Mouse (Mus musculus) spleen, adult 10 weeks (tissue): ENCODE measurements around the gene Rem1. TPM values are rescaled to one million over a fixed set of nuclear protein-coding genes. Genes with fewer than 3 reads are reported as not detected.

Experiments used
- polyA plus RNA-seq: library from polyadenylated mRNA; stranded (reverse); fragments of 350-450 nt; fragmentation: Illumina TruSeq; extraction: RNeasy Lipid Tissue Mini Kit (QIAGEN cat#74804); gene quantifications from one replicate; pipeline ENCODE4 v1.2.3, GENCODE M21; 2015; ENCODE audit warnings: low replicate concordance; ENCODE audit not compliant: insufficient read depth

The Rem1 gene
- 3.6 TPM for polyA plus RNA-seq

DNA sequence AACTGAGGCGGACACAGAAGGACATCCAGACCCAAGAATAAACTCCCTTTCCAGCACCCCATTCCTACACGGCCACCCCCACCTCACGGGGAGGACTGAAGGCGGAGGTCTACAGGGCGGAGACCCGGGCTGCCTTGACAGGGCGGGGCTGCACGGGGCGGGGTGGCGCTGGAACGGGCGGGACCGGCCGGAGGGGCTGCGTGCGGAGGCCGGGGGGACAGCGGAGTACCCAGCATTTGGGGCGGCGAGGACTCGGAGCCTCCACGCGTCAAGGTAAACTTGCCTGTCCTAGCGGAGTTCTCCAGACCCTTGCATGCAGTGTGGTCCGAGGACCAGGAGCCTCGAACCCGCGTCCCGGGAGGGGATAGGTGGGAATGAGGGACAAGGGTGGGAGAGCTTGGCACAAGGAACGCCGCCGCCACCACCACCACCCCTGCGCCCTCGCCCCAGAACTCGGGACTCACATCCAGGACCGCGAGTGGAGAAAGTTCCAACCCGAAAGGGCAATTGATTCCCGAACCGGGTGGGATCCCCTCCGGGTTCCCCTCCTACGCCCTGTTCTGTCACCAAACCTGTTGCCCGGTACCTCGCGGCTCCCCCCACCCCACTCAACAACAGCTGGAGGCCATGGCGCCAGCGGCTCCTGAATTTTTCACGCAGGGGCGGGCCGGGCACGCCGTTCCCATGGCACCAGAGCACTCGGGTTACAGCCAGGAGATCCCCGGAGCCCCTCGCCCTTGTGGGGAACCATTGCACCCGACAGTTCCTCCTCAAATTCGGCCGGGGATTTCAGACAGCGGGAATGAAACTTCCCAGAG is at the start of gene Rem1:
Rem1 (plus strand) TSS at position 178 of the 818 bp plus-strand sequence.

DNA sequence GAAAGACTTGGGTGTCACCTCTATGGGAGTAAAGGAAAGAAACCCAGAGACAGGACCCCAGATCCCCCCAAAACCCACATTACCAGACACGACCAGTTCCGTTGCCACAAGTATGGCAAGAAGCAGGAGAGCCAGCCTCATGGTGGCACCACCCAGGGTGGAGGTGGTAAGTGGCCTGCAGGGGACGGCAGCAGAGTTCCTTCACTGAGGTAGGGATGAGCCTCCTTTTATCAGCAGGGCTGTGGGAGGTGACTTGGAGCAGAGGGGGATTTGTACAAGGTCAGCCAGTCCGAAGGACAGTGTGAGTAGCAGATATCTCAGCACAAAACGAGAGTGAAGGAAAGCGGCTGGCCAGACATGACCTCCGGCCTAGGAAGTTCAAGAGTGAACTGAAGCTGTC is 46.6 kb upstream of the Rem1 start, which contains the start of gene Defb19:
Defb19 (minus strand) TSS at position 206 of the 400 bp plus-strand sequence.

DNA sequence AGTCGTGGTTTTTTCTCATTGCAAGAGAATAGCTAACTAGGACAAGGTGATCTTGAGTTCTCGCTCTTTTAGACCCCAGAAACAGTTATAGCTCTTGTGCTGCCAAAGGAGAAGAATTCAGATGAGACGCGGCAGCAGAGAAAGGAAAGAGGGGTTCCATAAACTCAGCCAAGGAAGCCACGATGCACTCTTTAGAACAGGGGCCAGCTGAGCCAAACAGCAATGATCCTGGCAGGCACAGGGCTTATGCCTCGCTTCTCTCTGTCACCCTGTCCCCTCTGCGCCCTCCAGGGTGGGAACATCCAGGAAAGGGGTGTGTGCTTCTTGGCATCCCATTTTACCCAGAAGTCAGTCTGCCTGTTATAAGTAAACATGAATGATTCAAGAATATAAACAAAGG is 27.5 kb upstream of the Rem1 start, which contains the start of gene Defb45:
Defb45 (minus strand) TSS at position 101 of the 400 bp plus-strand sequence.

DNA sequence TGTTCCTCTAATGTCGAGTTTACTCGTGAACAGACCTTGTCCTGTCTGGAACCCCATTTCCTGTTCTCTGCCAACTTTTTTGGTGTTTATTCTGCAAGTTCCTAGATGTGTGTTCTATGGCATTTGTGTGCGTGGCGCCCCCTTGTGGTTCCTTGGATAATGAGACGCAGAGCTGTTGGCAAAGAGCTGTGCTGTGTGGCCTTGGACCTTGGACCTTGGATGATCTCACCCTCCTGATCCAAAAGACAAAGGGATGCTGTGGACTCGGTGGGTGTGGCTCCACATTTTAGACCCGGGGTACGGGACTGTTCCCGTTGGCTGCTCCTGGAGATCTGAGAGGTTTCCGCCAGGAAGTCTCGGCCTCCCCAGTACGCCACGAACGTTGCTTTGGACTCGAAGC is 22.7 kb upstream of the Rem1 start, which contains the start of gene Defb36:
Defb36 (plus strand) TSS at position 271 of the 400 bp plus-strand sequence.

DNA sequence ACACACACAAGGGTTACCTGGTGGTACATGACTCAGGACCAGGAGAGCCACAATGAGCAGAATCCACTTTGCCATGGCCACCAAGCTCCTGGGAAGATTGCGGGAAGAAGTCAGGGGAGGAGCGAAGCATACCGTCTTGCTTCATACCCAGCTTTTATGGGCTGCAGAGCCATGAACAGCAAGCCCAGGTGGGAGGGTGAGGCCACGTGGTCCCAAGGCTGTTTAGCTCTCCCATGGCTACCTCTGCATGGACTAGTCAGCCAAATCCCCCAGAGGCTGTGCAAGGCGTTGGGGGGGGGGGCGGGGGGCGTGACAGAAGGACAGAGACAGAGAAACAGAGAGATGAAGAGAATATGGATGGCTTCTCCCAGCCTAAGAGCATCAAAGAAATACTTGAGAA is 3.8 kb upstream of the Rem1 start, which contains the start of gene Defb25:
Defb25 (minus strand) TSS at position 101 of the 400 bp plus-strand sequence.

DNA sequence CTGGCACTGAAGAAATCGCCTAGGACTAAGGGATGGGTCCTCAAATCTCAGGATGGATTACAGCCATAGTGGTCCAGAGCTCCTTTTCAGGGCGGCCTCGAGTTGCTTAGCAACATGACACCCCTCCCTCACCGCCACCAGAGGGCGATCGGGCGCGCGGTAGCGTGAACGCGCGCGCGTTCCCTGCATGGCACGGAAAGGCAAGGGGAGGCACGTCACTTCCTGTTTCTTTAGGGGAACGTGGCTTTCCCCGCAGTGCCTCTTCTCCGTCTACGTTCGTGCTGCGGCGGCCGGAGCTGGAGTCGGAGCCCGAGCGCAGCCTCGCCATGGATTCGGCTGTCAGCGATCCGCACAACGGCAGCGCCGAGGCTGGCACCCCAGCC is 42.5 kb downstream of the Rem1 start, which contains the start of gene H13:
H13 (plus strand) TSS at position 206 of the 383 bp plus-strand sequence.

Other genes starting within 250 kb of the Rem1 start
- gene Sox12, start 228.9 kb upstream of the Rem1 start, polyA plus RNA-seq = 1.0 TPM
- gene Zcchc3, start 211.9 kb upstream of the Rem1 start, polyA plus RNA-seq = 2.3 TPM
- not detected for gene 6820408C15Rik, start 211.4 kb upstream of the Rem1 start, polyA plus RNA-seq
- not detected for gene Defb23, start 162.3 kb upstream of the Rem1 start, polyA plus RNA-seq
- gene Defb20, start 149.9 kb upstream of the Rem1 start, polyA plus RNA-seq = not detected
- gene Defb22, start 136.8 kb upstream of the Rem1 start, polyA plus RNA-seq = not detected
- not detected for gene Defb26, start 115.3 kb upstream of the Rem1 start, polyA plus RNA-seq
- not detected for gene Defb28, start 108.7 kb upstream of the Rem1 start, polyA plus RNA-seq
- gene Defb29, start 86.9 kb upstream of the Rem1 start, polyA plus RNA-seq = not detected
- gene Gm17416, start 57.6 kb upstream of the Rem1 start, polyA plus RNA-seq = not detected
- gene Defb21, start 54.2 kb upstream of the Rem1 start, polyA plus RNA-seq = not detected
- not detected for gene Defb19, start 46.6 kb upstream of the Rem1 start, polyA plus RNA-seq
- gene Defb45, start 27.6 kb upstream of the Rem1 start, polyA plus RNA-seq = not detected
- not detected for gene Defb36, start 22.6 kb upstream of the Rem1 start, polyA plus RNA-seq
- not detected for gene Defb25, start 3.9 kb upstream of the Rem1 start, polyA plus RNA-seq
- 77.9 TPM for gene H13, start 42.5 kb downstream of the Rem1 start, polyA plus RNA-seq
- 8.0 TPM for gene Mcts2, start 60.1 kb downstream of the Rem1 start, polyA plus RNA-seq
- gene Id1, start 109.3 kb downstream of the Rem1 start, polyA plus RNA-seq = 10.5 TPM
- 0.76 TPM for gene Cox4i2, start 127.2 kb downstream of the Rem1 start, polyA plus RNA-seq
- gene Bcl2l1, start 204.8 kb downstream of the Rem1 start, polyA plus RNA-seq = 34.2 TPM
- gene Tpx2, start 221.0 kb downstream of the Rem1 start, polyA plus RNA-seq = 17.3 TPM